Mouse (Mus musculus) small intestine, adult 2 months (tissue): ENCODE results near the gene Ceacam20.

Experiments used
- CTCF ChIP-seq: fragments of 200-500 bp; IDR thresholded peaks from 2 replicates; pipeline ENCODE4 v1.5.1; 2012; ENCODE audit warnings: low read depth, mild to moderate bottlenecking, control low read depth, inconsistent platforms, low read length, moderate library complexity, mixed read lengths; ENCODE audit not compliant: insufficient replicate concordance, insufficient read length; ENCODE audit errors: extremely low read depth
- POLR2A ChIP-seq: fragments of 200-500 bp; IDR thresholded peaks from 2 replicates; pipeline ENCODE4 v1.6.1; 2012; ENCODE audit warnings: low read depth, mild to moderate bottlenecking, control low read depth, inconsistent platforms, low read length, moderate library complexity

GRCm38 (mm10) chr7:19945201-19945600, 20.0 kb upstream of the Ceacam20 start:
- TF ChIP-seq POLR2A (no peak), CTCF (no peak)
